Mouse (Mus musculus) CH12.LX (cell line): ENCODE measurements around the gene Myrfl.

Experiments
- BHLHE40 ChIP-seq: IDR thresholded peaks from 2 replicates; pipeline ENCODE4 v1.6.1; 2011; ENCODE audit warnings: mild to moderate bottlenecking, low read depth, low read length, improper control_type of control experiment
- CTCF ChIP-seq, 2 experiments: IDR thresholded peaks in 1 of 2; conservative IDR thresholded peaks in 1 of 2; 2 replicates each; pipeline ENCODE4 v1.5.1; 2011 to 2012; ENCODE audit warnings: low read depth in 2 of 2, low read length in 2 of 2, improper control_type of control experiment in 1 of 2, inconsistent platforms in 1 of 2, mild to moderate bottlenecking in 1 of 2, moderate library complexity in 1 of 2
- ETS1 ChIP-seq: conservative IDR thresholded peaks from 2 replicates; pipeline ENCODE4 v1.6.1; 2012; ENCODE audit warnings: low read depth, mild to moderate bottlenecking, inconsistent platforms, low read length, improper control_type of control experiment, moderate library complexity
- HCFC1 ChIP-seq: IDR thresholded peaks from 2 replicates; pipeline ENCODE4 v1.6.1; 2012; ENCODE audit warnings: low read depth, mild to moderate bottlenecking, inconsistent platforms, low read length, improper control_type of control experiment
- JUN ChIP-seq: IDR thresholded peaks from 2 replicates; pipeline ENCODE4 v1.6.1; 2011; ENCODE audit warnings: low read depth, mild to moderate bottlenecking, low read length, improper control_type of control experiment, moderate library complexity; ENCODE audit not compliant: insufficient read depth
- MAZ ChIP-seq: IDR thresholded peaks from 2 replicates; pipeline ENCODE4 v1.6.1; 2012; ENCODE audit warnings: low read depth, mild to moderate bottlenecking, inconsistent platforms, low read length, improper control_type of control experiment, moderate library complexity
- POLR2A ChIP-seq: IDR thresholded peaks from 2 replicates; pipeline ENCODE4 v1.6.1; 2011; ENCODE audit warnings: low read depth, mild to moderate bottlenecking, improper control_type of control experiment, low read length
- SMC3 ChIP-seq: IDR thresholded peaks from 2 replicates; pipeline ENCODE4 v1.6.1; 2011; ENCODE audit warnings: low read depth, low read length, improper control_type of control experiment

- TF ChIP-seq POLR2A, result no peak
- no peak for TF ChIP-seq MAZ
- TF ChIP-seq JUN, result no peak
- no peak for TF ChIP-seq CTCF (conservative IDR thresholded peaks at IDR 0.05 in 1 of 2, IDR thresholded peaks at IDR 0.05 in 1 of 2; ENCODE audit: low read depth in 2 of 2, low read length in 2 of 2)
- no peak for TF ChIP-seq HCFC1
- no peak for TF ChIP-seq SMC3
- TF ChIP-seq BHLHE40, result no peak
- TF ChIP-seq ETS1, result no peak
Measured at GRCm38 (mm10) chr10:116766525-116766924, 130.2 kb downstream of the Myrfl start.
